Mouse (Mus musculus) brain, embryonic 14.5 days (tissue): ENCODE data around the gene Vdr. TPM values are rescaled to one million over a fixed set of nuclear protein-coding genes. Genes with fewer than 3 reads are reported as not detected.
A peak's percentile ranks its signal among the peaks of the same experiment; 100 is the strongest.
"Not testable (repeated sequence)": the region's sequence is repeated elsewhere in the genome, so short reads cannot be mapped to it uniquely, and the experiment has no call there.

Experiments
- DNase-seq: peaks from one replicate; pipeline ENCODE4 v3.0.0-alpha.2; 2011; ENCODE audit warnings: low read depth
- CTCF ChIP-seq: fragments of 200-500 bp; IDR thresholded peaks from 2 replicates; pipeline ENCODE4 v1.5.1; 2012; ENCODE audit warnings: inconsistent platforms, mild to moderate bottlenecking, moderate library complexity, borderline replicate concordance; ENCODE audit not compliant: insufficient read depth, insufficient read length; ENCODE audit errors: extremely low read depth
- POLR2A ChIP-seq: fragments of 200-500 bp; IDR thresholded peaks from 2 replicates; pipeline ENCODE4 v1.6.1; 2012; ENCODE audit warnings: mild to moderate bottlenecking, inconsistent platforms, borderline replicate concordance; ENCODE audit not compliant: poor library complexity, insufficient read depth, insufficient read length, severe bottlenecking; ENCODE audit errors: extremely low read depth
- polyA plus RNA-seq: library from polyadenylated mRNA; depleted of rRNA; stranded (reverse); fragments of >200 nt; gene quantifications from 2 replicates; pipeline ENCODE4 v1.2.3, GENCODE M21; 2012

Vdr gene
- polyA plus RNA-seq, 1 experiment: 0.25 TPM

GRCm38 (mm10) chr15:97880441-97880840 lies 30.0 kb downstream of the Vdr start:
- no peak for DNase-seq

GRCm38 (mm10) chr15:97878696-97879328 lies 31.6 kb downstream of the Vdr start:
- no peak for TF ChIP-seq CTCF
- TF ChIP-seq POLR2A: no peak
- no peak for DNase-seq

More at GRCm38 (mm10) chr15:97880441-97880840, 30.0 kb downstream of the Vdr start:
- TF ChIP-seq POLR2A (no peak), CTCF (no peak)

GRCm38 (mm10) chr15:97875784-97876183 lies 34.6 kb downstream of the Vdr start:
- no peak for DNase-seq

GRCm38 (mm10) chr15:97873717-97874116 lies 36.7 kb downstream of the Vdr start:
- no peak for DNase-seq
- no peak for TF ChIP-seq CTCF
- TF ChIP-seq POLR2A: no peak

More at GRCm38 (mm10) chr15:97875784-97876183, 34.6 kb downstream of the Vdr start:
- TF ChIP-seq CTCF: no peak
- TF ChIP-seq POLR2A: no peak

- DNase-seq: peak; percentile 28
- no peak for TF ChIP-seq CTCF
- no peak for TF ChIP-seq POLR2A
Observed at GRCm38 (mm10) chr15:97872161-97872560, 38.3 kb downstream of the Vdr start.

- no peak for DNase-seq
- TF ChIP-seq POLR2A (no peak), CTCF (no peak)
Observed at GRCm38 (mm10) chr15:97871055-97872030, 39.1 kb downstream of the Vdr start.

GRCm38 (mm10) chr15:97870116-97870515 lies 40.3 kb downstream of the Vdr start:
- not testable (repeated sequence) for DNase-seq

GRCm38 (mm10) chr15:97868985-97869384 lies 41.4 kb downstream of the Vdr start:
- no peak for TF ChIP-seq CTCF
- TF ChIP-seq POLR2A: no peak
- no peak for DNase-seq

- DNase-seq: no peak
- TF ChIP-seq CTCF: peak; percentile 22; the same call in 1 of the 2 replicates
- TF ChIP-seq POLR2A: no peak
Observed at GRCm38 (mm10) chr15:97865988-97866387, 44.4 kb downstream of the Vdr start.

- TF ChIP-seq POLR2A (no peak), CTCF (no peak)
- DNase-seq: no peak
Observed at GRCm38 (mm10) chr15:97865175-97865574, 45.3 kb downstream of the Vdr start.

GRCm38 (mm10) chr15:97864361-97865045 lies 45.9 kb downstream of the Vdr start:
- no peak for DNase-seq
- TF ChIP-seq CTCF (no peak), POLR2A (no peak)

GRCm38 (mm10) chr15:97863494-97863881 lies 46.9 kb downstream of the Vdr start:
- DNase-seq: peak; percentile 35
- TF ChIP-seq CTCF (no peak), POLR2A (no peak)
